Mouse (Mus musculus) limb, embryonic 15.5 days (tissue): Measurements from ENCODE around the gene Cnksr3. TPM values are rescaled to one million over a fixed set of nuclear protein-coding genes. Genes with fewer than 3 reads are reported as not detected.

Experiments used
- ATAC-seq: fragments of 200-750 bp; cut with Nextera tagmentation; 2 replicates; pipeline ENCODE4 v1.8.0; 2017; ENCODE audit warnings: low read depth, moderate TSS enrichment; ENCODE audit not compliant: insufficient number of reproducible peaks, low FRiP score, low TSS enrichment
- H3K27ac ChIP-seq: fragments of 300-500 bp; sonication (generic); 2 replicates; pipeline ENCODE4 v1.5.1; 2015; ENCODE audit warnings: moderate library complexity, mild to moderate bottlenecking, inconsistent platforms
- H3K27me3 ChIP-seq: fragments of 300-500 bp; sonication (generic); 2 replicates; pipeline ENCODE4 v1.6.1; 2015; ENCODE audit warnings: inconsistent platforms
- H3K36me3 ChIP-seq: fragments of 300-500 bp; sonication (generic); 2 replicates; pipeline ENCODE4 v1.6.1; 2015; ENCODE audit warnings: inconsistent platforms
- H3K4me1 ChIP-seq: fragments of 300-500 bp; sonication (generic); 2 replicates; pipeline ENCODE4 v1.6.1; 2015; ENCODE audit warnings: inconsistent platforms
- H3K4me2 ChIP-seq: fragments of 300-500 bp; sonication (generic); 2 replicates; pipeline ENCODE4 v1.6.1; 2015; ENCODE audit warnings: mild to moderate bottlenecking, inconsistent platforms
- H3K4me3 ChIP-seq: fragments of 300-500 bp; sonication (generic); 2 replicates; pipeline ENCODE4 v1.5.1; 2015; ENCODE audit warnings: mild to moderate bottlenecking, inconsistent platforms
- H3K9ac ChIP-seq: fragments of 300-500 bp; sonication (generic); 2 replicates; pipeline ENCODE4 v1.6.1; 2015; ENCODE audit warnings: inconsistent platforms
- H3K9me3 ChIP-seq: fragments of 300-500 bp; sonication (generic); 2 replicates; pipeline ENCODE4 v1.6.1; 2016; ENCODE audit warnings: inconsistent platforms
- WGBS: fragments of 180-500 bp; shearing (Covaris S2); methylation state at CpG from one replicate; pipeline ENCODE4 v1.1.7; 2015; 5-methylcytosine and 5-hydroxymethylcytosine counted together
- polyA plus RNA-seq: library from polyadenylated mRNA; unstranded; fragments of >200 nt; fragmentation: Nextera tagmentation; extraction: Ambion mirVana; gene quantifications from 2 replicates; pipeline ENCODE4 v1.2.1, GENCODE M21; 2015

Cnksr3 gene
- polyA plus RNA-seq, 1 experiment from 2014 or later: 13.3 TPM

DNA sequence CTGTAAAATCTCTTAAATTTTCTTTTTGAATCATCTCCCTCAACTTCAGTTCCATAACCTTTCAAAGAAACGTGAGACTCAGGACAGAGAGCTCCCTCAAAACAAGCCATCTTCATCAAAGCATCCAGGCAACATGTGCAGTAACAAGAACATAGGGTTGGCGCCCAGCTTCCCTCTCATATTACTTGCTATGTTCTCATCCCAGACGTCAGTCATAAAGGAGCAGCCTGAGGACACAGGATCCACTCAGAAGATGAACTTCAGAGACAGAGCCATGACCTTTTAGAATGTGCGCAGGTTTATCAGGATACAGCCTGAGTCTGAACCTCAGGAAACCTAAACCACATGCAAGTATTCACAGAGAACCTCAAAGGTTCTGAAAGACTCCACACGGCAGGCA is 97.2 kb downstream of the Cnksr3 start:
- H3K4me2 ChIP-seq: no peak overlapping the region
- WGBS: 72% methylated on average over 5 of the region's 5 CpGs
- ATAC-seq: no peak
- no peaks in the 10 kb centered on the region for H3K27me3 ChIP-seq
- H3K4me1 ChIP-seq: peaks cover 15% of the 10 kb centered on the region
- H3K27ac ChIP-seq: no peak overlapping the region
- H3K36me3 ChIP-seq: peaks cover 2% of the 10 kb centered on the region
- H3K4me3 ChIP-seq: no peak overlapping the region
- H3K9me3 ChIP-seq: no peaks in the 10 kb centered on the region
- no peak overlapping the region for H3K9ac ChIP-seq

DNA sequence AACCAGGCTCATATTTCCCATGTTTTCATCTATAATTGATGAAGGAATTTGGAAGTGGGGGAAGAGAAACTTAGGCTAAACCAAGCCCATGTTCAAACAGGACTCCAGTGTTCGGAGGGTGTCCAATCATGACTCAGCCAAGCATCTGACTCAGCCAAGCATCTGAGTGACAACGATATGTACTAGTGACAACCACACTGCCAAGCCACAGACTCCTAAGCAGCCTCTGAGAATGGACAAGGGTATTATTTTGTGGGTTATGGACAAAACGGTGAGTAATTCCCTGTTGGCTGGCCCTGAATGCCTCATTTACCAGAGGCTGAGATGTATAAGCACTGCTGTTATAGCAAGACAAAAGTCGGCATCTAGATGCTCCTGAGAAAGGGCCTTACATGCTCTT is 98.3 kb downstream of the Cnksr3 start:
- peaks cover 10% of the 10 kb centered on the region for H3K4me1 ChIP-seq
- H3K36me3 ChIP-seq: no peaks in the 10 kb centered on the region
- ATAC-seq: no peak
- no peak overlapping the region for H3K9ac ChIP-seq
- no peak overlapping the region for H3K27ac ChIP-seq
- H3K4me3 ChIP-seq: no peak overlapping the region
- H3K4me2 ChIP-seq: no peak overlapping the region
- 77% methylated on average over 4 of the region's 4 CpGs for WGBS
- no peaks in the 10 kb centered on the region for H3K9me3 ChIP-seq
- no peaks in the 10 kb centered on the region for H3K27me3 ChIP-seq

DNA sequence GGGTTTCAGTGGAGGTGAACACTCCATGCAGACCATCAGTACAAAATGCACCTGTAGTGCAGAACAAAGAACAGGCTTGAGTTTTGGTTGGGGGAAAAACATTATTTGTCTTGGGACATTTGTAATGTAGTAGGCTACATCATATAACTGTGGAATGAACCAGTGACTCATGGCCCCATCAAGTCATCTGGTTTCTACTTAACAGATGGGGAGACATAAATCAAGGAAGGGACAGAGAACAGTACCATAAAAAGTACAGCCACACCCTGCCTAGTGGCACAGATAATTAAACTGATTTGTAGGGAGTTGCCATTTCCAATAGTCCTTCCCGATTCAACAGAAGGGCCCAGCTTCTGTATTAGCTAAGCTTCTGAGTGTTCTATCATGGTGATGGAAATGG is 98.9 kb downstream of the Cnksr3 start:
- Histone ChIP-seq H3K27me3 (no peaks in the 10 kb centered on the region), H3K9ac (no peak overlapping the region), H3K4me1 (peaks cover 4% of the 10 kb centered on the region), H3K4me2 (no peak overlapping the region), H3K27ac (no peak overlapping the region), H3K4me3 (no peak overlapping the region), H3K9me3 (no peaks in the 10 kb centered on the region), H3K36me3 (no peaks in the 10 kb centered on the region)
- no peak for ATAC-seq
- 55% methylated on average over 1 of the region's 1 CpGs for WGBS

DNA sequence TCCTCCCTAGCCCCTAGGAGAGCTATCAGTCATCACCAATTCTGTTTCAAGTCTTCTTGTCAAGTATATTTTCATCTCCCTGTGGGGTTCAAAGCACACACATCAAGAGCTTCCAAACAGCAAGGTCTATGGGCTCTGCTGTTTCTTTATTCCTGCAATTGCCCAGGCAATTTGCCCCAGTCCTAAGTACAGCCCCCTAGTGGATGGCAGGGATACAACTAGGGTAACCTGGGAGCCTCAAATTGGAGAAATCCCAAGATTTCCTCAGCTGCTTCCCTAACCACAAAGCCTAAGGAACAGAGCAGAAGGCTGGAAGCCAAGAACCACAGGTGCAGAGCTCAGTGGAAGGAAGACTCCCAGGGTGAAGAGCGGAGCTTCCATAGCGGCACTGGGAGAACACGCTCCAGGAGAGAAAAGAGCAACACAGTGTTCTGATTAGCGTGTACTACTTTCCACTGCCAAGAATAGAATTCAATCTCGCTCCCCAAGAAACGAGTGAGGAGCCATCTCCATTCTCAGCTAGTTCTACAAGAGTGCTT is 100.5 kb downstream of the Cnksr3 start:
- Histone ChIP-seq H3K27me3 (no peaks in the 10 kb centered on the region), H3K9me3 (no peaks in the 10 kb centered on the region), H3K27ac (no peak overlapping the region), H3K9ac (no peak overlapping the region), H3K4me2 (no peak overlapping the region), H3K4me3 (no peak overlapping the region), H3K4me1 (no peaks in the 10 kb centered on the region), H3K36me3 (no peaks in the 10 kb centered on the region)
- WGBS: 60% methylated on average over 6 of the region's 6 CpGs
- ATAC-seq: no peak

DNA sequence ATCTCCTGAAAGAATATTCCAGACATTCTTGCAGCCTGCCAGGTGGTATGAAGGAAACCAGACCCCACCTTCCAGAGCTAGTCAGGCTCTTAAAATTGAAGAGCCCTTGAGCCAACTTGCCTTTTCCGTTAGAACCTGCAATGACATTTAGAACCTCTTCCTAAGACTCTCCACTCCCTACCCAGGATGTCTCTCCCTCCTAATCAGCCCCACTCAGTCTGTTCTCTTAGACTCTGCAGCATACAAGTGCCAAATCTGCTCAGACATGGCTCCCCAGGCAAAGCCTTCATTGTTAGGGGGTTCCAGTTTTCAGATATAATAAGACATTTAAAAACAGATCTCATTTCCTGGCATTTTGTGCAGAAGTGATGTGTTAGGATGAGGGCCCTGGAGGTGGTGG is 108.2 kb downstream of the Cnksr3 start:
- WGBS: 16% methylated on average over 1 of the region's 1 CpGs
- H3K9me3 ChIP-seq: no peaks in the 10 kb centered on the region
- H3K27ac ChIP-seq: peak overlapping the region; percentile 67
- H3K4me2 ChIP-seq: no peak overlapping the region
- H3K4me3 ChIP-seq: no peak overlapping the region
- no peaks in the 10 kb centered on the region for H3K27me3 ChIP-seq
- ATAC-seq: no peak
- no peaks in the 10 kb centered on the region for H3K36me3 ChIP-seq
- no peaks in the 10 kb centered on the region for H3K4me1 ChIP-seq
- H3K9ac ChIP-seq: no peak overlapping the region

DNA sequence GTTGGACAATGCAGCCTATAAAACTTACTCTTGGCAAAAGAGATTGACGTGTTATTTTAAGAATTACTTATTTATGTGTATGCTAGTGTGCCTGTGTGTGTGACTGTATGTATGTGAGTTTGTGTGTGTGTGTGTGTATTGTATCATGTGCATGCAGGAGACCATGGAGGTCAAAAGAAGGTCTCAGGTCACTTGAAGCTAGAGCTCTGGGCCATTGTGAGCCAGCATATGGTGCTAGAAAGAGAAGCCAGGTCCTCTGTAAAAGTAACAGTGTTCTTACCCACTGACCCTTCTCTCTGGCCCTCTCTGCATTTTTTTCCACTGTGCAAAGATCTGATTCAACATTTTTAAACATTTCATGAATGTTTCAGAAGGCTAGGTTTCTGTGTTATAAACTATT is 134.1 kb downstream of the Cnksr3 start:
- no peak overlapping the region for H3K4me2 ChIP-seq
- 0 out of 2 replicates have a peak, but pooled peaks cover 3% of the 10 kb centered on the region for H3K4me1 ChIP-seq
- no peak for ATAC-seq
- H3K36me3 ChIP-seq: no peaks in the 10 kb centered on the region
- no peaks in the 10 kb centered on the region for H3K9me3 ChIP-seq
- no peak overlapping the region for H3K27ac ChIP-seq
- WGBS: 85% methylated on average over 1 of the region's 1 CpGs
- no peaks in the 10 kb centered on the region for H3K27me3 ChIP-seq
- no peak overlapping the region for H3K9ac ChIP-seq
- H3K4me3 ChIP-seq: no peak overlapping the region

DNA sequence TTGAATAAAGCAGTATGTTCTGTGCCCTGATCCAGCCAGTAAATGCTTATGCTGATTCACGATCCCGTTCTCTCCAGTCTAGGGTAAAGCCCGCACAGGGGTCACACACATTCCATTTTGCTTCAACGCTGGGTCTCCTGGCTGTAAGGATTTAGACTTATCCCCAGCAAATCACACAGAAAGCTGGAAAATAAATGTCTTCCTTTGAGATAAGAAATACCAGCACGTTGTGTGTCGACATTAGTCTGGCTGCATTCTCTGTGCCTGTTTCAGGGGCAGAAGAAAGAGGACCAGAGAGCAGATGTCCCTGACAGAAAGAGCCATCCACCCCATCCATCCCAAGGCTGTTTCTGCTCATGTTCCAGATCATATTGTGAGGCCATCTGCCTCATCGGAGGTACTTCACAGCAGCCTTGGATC is 134.6 kb downstream of the Cnksr3 start:
- no peaks in the 10 kb centered on the region for H3K27me3 ChIP-seq
- no peaks in the 10 kb centered on the region for H3K36me3 ChIP-seq
- WGBS: 66% methylated on average over 7 of the region's 7 CpGs
- H3K4me2 ChIP-seq: no peak overlapping the region
- no peak overlapping the region for H3K27ac ChIP-seq
- no peak for ATAC-seq
- H3K9me3 ChIP-seq: no peaks in the 10 kb centered on the region
- no peak overlapping the region for H3K9ac ChIP-seq
- H3K4me1 ChIP-seq: 0 out of 2 replicates have a peak, but pooled peaks cover 3% of the 10 kb centered on the region
- no peak overlapping the region for H3K4me3 ChIP-seq

DNA sequence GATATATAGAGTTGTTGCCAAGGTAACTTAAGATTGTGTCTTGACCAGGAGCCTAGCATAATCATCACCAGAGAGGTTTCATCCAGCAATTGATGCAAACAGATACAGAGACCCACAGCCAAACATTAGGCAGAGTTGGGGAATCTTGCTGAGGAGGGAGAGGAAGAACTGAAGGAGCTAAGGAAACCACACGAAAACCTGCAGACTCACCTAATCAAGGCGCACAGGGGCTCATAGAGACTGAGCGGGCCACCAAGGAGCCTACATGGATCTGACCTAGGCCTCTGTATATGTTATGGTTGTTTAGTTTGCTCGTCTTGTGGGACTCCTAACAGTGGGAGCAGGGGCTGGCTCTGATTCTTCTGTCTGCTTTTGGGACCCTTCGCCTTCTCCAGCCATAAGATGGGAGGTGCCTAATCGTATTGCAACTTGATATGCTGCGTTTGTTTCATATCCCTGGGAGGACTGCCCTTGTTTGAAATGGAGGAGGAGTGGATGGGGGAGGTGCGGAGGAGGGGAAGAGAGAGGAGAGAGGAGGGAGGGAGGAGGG is 135.3 kb downstream of the Cnksr3 start:
- Histone ChIP-seq H3K27ac (0 out of 2 replicates have a peak overlapping the region, but pooled peaks have one; percentile 28), H3K9ac (no peak overlapping the region), H3K27me3 (no peaks in the 10 kb centered on the region), H3K4me3 (no peak overlapping the region), H3K36me3 (no peaks in the 10 kb centered on the region), H3K4me1 (0 out of 2 replicates have a peak, but pooled peaks cover 3% of the 10 kb centered on the region), H3K9me3 (no peaks in the 10 kb centered on the region), H3K4me2 (peak overlapping the region; percentile 19)
- ATAC-seq: 0 out of 2 replicates have a peak, but pooled peaks have one; percentile 19
- WGBS: 26% methylated on average over 7 of the region's 8 CpGs

DNA sequence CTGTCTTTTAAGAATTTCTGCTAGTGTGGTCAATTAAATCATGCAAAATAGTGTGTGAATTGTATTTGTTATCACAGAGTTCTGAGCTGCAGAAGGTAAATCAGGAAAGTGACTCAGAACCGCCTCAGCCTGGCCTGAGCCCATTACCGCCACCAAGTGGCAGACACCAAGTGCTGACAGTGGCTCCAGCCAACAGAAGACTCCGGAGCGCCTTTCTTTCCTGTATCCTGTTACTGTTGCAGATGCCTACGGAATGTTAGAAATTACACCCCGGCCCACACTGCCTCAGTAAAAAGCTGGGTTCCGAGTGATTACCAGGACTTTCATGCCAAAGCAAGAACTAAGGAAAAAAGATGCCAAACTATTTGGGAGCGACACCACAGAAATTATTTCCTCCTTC is 135.8 kb downstream of the Cnksr3 start:
- 6% methylated on average over 8 of the region's 8 CpGs for WGBS
- Histone ChIP-seq H3K27ac (no peak overlapping the region), H3K4me2 (peak overlapping the region; percentile 19), H3K4me1 (0 out of 2 replicates have a peak, but pooled peaks cover 3% of the 10 kb centered on the region), H3K9ac (no peak overlapping the region), H3K4me3 (no peak overlapping the region), H3K27me3 (no peaks in the 10 kb centered on the region), H3K9me3 (no peaks in the 10 kb centered on the region), H3K36me3 (no peaks in the 10 kb centered on the region)
- no peak for ATAC-seq

DNA sequence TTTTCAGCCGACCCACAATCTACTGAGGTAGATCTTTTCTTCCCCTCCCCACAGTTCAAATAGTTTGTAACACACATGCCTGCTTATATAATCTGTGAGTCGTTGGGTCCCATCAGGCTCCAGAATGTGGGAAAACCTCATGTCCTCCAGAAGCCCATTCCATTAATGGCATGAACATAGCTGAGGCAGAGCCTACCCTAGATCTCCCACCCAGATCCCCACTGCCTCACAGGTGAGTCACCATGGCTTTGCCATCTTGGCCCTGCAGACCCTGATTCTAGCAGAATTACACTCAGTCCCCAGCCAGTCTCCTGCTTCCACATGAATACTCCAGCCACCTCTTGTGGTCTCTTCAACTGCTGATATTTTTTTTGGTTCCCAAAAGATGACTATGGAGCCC is 136.4 kb downstream of the Cnksr3 start:
- H3K4me3 ChIP-seq: no peak overlapping the region
- no peak for ATAC-seq
- 0 out of 2 replicates have a peak, but pooled peaks cover 3% of the 10 kb centered on the region for H3K4me1 ChIP-seq
- H3K9ac ChIP-seq: no peak overlapping the region
- H3K4me2 ChIP-seq: no peak overlapping the region
- no peaks in the 10 kb centered on the region for H3K9me3 ChIP-seq
- H3K36me3 ChIP-seq: no peaks in the 10 kb centered on the region
- H3K27ac ChIP-seq: no peak overlapping the region
- H3K27me3 ChIP-seq: no peaks in the 10 kb centered on the region
- 84% methylated on average over 2 of the region's 2 CpGs for WGBS

DNA sequence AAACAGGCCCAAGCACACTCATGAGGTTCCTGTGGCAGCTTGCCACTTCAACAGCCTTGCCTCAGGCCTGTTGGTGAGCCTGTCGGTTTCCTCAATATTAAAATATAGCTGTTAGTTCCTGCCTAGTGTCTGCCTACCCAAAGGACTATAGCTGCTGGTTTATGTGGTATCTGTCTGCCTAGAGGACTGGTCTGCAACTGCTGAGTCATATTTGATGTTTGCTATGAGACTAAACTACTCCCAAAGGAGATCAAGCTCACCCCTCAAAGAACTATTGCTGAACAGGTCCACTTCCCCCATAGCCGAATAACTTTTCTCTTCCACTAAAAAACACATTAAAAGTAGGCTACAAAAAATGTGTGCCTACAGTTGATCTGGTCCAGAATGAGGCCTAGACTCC is 137.8 kb downstream of the Cnksr3 start:
- Histone ChIP-seq H3K27me3 (no peaks in the 10 kb centered on the region), H3K9me3 (no peaks in the 10 kb centered on the region), H3K36me3 (no peaks in the 10 kb centered on the region), H3K4me1 (0 out of 2 replicates have a peak, but pooled peaks cover 3% of the 10 kb centered on the region), H3K4me2 (no peak overlapping the region), H3K9ac (no peak overlapping the region), H3K27ac (no peak overlapping the region), H3K4me3 (no peak overlapping the region)
- 67% methylated on average over 2 of the region's 2 CpGs for WGBS
- ATAC-seq: no peak

DNA sequence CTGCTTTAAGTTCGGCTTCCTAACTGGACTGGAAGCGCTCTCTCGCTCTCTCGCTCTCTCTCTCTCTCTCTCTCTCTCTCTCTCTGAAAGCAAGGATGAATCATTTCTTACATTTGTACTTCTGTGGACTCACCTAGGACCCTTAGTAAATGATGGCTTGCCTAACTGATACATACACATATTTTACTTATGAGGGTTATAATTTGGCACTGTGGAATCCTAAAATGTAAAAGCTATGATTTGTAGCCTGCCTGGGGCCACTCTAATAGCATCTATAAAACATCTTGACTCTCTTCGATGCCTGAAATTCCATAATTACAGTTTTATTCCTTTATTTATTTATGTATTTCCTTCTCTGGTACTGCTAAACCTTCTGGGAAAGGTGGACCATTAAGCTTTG is 141.1 kb downstream of the Cnksr3 start:
- H3K4me3 ChIP-seq: no peak overlapping the region
- no peak overlapping the region for H3K4me2 ChIP-seq
- WGBS: 70% methylated on average over 5 of the region's 5 CpGs
- H3K4me1 ChIP-seq: no peaks in the 10 kb centered on the region
- H3K36me3 ChIP-seq: no peaks in the 10 kb centered on the region
- H3K27ac ChIP-seq: no peak overlapping the region
- H3K9me3 ChIP-seq: no peaks in the 10 kb centered on the region
- H3K27me3 ChIP-seq: no peaks in the 10 kb centered on the region
- ATAC-seq: no peak
- no peak overlapping the region for H3K9ac ChIP-seq
